Mouse (Mus musculus) stomach, postnatal 0 days (tissue): ENCODE results near the gene Mrpl39.

ENCODE experiments used
- CTCF ChIP-seq: IDR thresholded peaks from 2 replicates; pipeline ENCODE4 v1.5.1; 2016; ENCODE audit warnings: antibody characterized with exemption, low read depth, mild to moderate bottlenecking, moderate library complexity
- EP300 ChIP-seq: optimal IDR thresholded peaks from 2 replicates; pipeline ENCODE3; 2016; ENCODE audit warnings: antibody characterized with exemption

- no peak for TF ChIP-seq CTCF
- TF ChIP-seq EP300, result no peak
These were observed 35.3 kb upstream of the Mrpl39 start for GRCm38 (mm10) chr16:84770891-84771290.
